Comparison of ENCODE assay signal across 23 mouse cellular contexts in the genomic region with DNA sequence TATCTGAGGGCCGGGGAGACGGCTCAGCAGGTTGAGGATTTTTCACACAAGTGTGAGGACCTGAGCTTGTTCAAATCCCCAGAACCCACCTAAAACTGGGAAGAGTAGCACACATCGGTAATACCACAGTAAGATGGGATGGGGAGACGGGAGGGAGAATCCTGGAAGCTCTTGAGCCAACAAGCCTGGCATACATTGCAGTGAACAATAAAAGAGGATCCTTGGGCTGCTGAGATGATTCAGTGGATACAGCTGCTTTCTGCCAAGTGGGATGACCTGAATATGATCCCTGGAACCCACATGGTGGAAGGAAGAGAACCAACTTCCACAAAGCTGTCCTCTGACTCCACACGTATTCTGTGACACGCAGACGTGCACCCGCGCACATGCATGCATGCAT.
DNase-seq lines count a peak whose midpoint lies in the region; ATAC-seq lines count a peak whose summit lies in the region.
"Had no signal": no experiment of that assay in that cellular context is flagged by ENCODE, and none has a peak within 500 bp of the region (broad histone marks: within the 10 kb centered on the region; RNA-seq: fewer than 3 reads in every experiment).

No protein-coding gene starts in this region.

- H3K9me3 ChIP-seq in lung, embryonic 16.5 days (ENCODE audit: control insufficient read depth, low read length): no peaks in the 10 kb centered on the region
- H3K9me3 ChIP-seq in stomach, embryonic 14.5 days (ENCODE audit: control insufficient read depth, low read depth, low read length): no peaks in the 10 kb centered on the region
- H3K9me3 ChIP-seq in forebrain, embryonic 15.5 days: no peaks in the 10 kb centered on the region
- H3K9me3 ChIP-seq: embryonic facial prominence, embryonic 15.5 days; forebrain, embryonic 10.5 days; heart, embryonic 10.5 days; hindbrain, embryonic 12.5 days had no signal

- H3K9ac ChIP-seq in lung, embryonic 16.5 days (ENCODE audit: low read length): 0 out of 2 replicates have a peak overlapping the region, but pooled peaks have one; percentile 11
- no peak overlapping the region for H3K9ac ChIP-seq in stomach, embryonic 14.5 days (replicated peaks; ENCODE audit: low read depth, low read length)
- H3K9ac ChIP-seq in forebrain, embryonic 15.5 days (replicated peaks): no peak overlapping the region
- H3K9ac ChIP-seq: embryonic facial prominence, embryonic 15.5 days; hindbrain, embryonic 12.5 days had no signal

- no peak overlapping the region for H3K4me3 ChIP-seq in lung, embryonic 16.5 days (ENCODE audit: low read length)
- H3K4me3 ChIP-seq in stomach, embryonic 14.5 days (ENCODE audit: low read depth, low read length): no peak overlapping the region
- no peak overlapping the region for H3K4me3 ChIP-seq in forebrain, embryonic 15.5 days
- H3K4me3 ChIP-seq: embryonic facial prominence, embryonic 15.5 days; erythroblast, embryonic 14.5 days; forebrain, embryonic 10.5 days; heart, embryonic 10.5 days; hindbrain, embryonic 12.5 days had no signal

- H3K27me3 ChIP-seq in lung, embryonic 16.5 days (ENCODE audit: control insufficient read depth, insufficient read depth, low read depth, low read length): no peaks in the 10 kb centered on the region
- no peaks in the 10 kb centered on the region for H3K27me3 ChIP-seq in stomach, embryonic 14.5 days (ENCODE audit: control insufficient read depth, insufficient read depth, low read length)
- H3K27me3 ChIP-seq in forebrain, embryonic 15.5 days: no peaks in the 10 kb centered on the region
- H3K27me3 ChIP-seq: embryonic facial prominence, embryonic 15.5 days; Patski had no signal

- 78% methylated on average over 9 of the region's 9 CpGs for WGBS in lung, embryonic 16.5 days
- WGBS in stomach, embryonic 14.5 days: 86% methylated on average over 9 of the region's 9 CpGs
- 80% methylated on average over 9 of the region's 9 CpGs for whole genome bisulfite sequencing in forebrain, embryonic 15.5 days

- no peak overlapping the region for H3K4me2 ChIP-seq in lung, embryonic 16.5 days (ENCODE audit: low read depth, low read length)
- H3K4me2 ChIP-seq in stomach, embryonic 14.5 days (replicated peaks; ENCODE audit: low read depth, low read length): no peak overlapping the region
- H3K4me2 ChIP-seq in forebrain, embryonic 15.5 days (replicated peaks): no peak overlapping the region
- H3K4me2 ChIP-seq: embryonic facial prominence, embryonic 15.5 days; hindbrain, embryonic 12.5 days had no signal

- no peak overlapping the region for H3K27ac ChIP-seq in lung, embryonic 16.5 days (ENCODE audit: low read length)
- 0 out of 2 replicates have a peak overlapping the region, but pooled peaks have one; percentile 6 for H3K27ac ChIP-seq in stomach, embryonic 14.5 days (ENCODE audit: low read length)
- no peak overlapping the region for H3K27ac ChIP-seq in forebrain, embryonic 15.5 days (replicated peaks)
- H3K27ac ChIP-seq: embryonic facial prominence, embryonic 15.5 days; forebrain, embryonic 10.5 days; heart, embryonic 10.5 days; hindbrain, embryonic 12.5 days had no signal

- peaks cover 37% of the 10 kb centered on the region for H3K4me1 ChIP-seq in lung, embryonic 16.5 days (replicated peaks; ENCODE audit: control insufficient read depth, insufficient read depth, low read length)
- H3K4me1 ChIP-seq in stomach, embryonic 14.5 days (ENCODE audit: control insufficient read depth, insufficient read depth, low read length): peaks cover 17% of the 10 kb centered on the region
- H3K4me1 ChIP-seq in forebrain, embryonic 15.5 days: peaks cover 22% of the 10 kb centered on the region

- no peak for ATAC-seq in lung, embryonic 16.5 days (ENCODE audit: low read depth)
- no peak for ATAC-seq in stomach, embryonic 14.5 days (ENCODE audit: insufficient number of reproducible peaks, insufficient read depth, low FRiP score, low read depth)
- ATAC-seq in forebrain, embryonic 15.5 days (replicated peaks): no peak
- ATAC-seq: forebrain, embryonic 14.5 days; hindbrain, embryonic 16.5 days; inflammation-experienced regulatory T-cells, adult 6 months; Patski had no signal

- DNase-seq in adrenal gland, adult 2 months: peak; percentile 68
- DNase-seq in adrenal gland, postnatal 4 days (ENCODE audit: low spot score in 2 of 2): no peak
- no peak for DNase-seq in lung, postnatal 4 days
- DNase-seq in kidney, postnatal 10 days: no peak
- DNase-seq: cerebellum, adult 8-10 months; cerebellum, postnatal 14 days; embryo, embryonic 11 days; gastrocnemius, postnatal 10 days; heart, adult 18-20 months; heart, postnatal 10 days; heart, postnatal 4 days had no signal

- H3K36me3 ChIP-seq in lung, embryonic 16.5 days (ENCODE audit: control insufficient read depth, insufficient read depth, low read length): no peaks in the 10 kb centered on the region
- H3K36me3 ChIP-seq in stomach, embryonic 14.5 days (ENCODE audit: control insufficient read depth, insufficient read depth, low read length): no peaks in the 10 kb centered on the region
- no peaks in the 10 kb centered on the region for H3K36me3 ChIP-seq in forebrain, embryonic 15.5 days
- H3K36me3 ChIP-seq: embryonic facial prominence, embryonic 15.5 days; forebrain, embryonic 10.5 days; heart, embryonic 10.5 days; hindbrain, embryonic 12.5 days had no signal
